Mouse (Mus musculus): ENCODE measurements around the gene Gm10775.

Gene Gm10775

DNA sequence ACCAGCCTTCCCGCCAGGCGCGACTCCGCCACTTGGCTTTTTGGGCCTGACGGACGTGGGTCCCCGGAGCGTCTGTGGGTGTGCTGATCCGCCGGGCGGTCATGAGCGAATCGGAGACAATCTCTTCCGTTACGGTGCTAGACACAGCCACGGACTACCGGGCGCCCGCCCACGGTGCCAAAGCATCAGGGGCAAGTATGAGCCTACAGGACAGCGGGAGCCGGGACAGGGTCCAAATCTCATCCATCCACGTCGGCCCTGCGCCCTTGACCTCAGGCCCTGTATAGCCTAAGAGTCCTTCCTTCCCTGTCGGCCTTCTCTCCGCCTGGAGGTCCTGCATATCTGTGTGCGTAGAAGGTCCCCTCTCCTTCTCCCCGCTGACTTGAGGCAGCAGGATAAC, at the start of gene Gm10775:
TSS of gene Gm10775 (plus strand) at position 301 of the 400 bp plus-strand sequence.
- ATAC-seq (ENCODE audit: low TSS enrichment): no peak

DNA sequence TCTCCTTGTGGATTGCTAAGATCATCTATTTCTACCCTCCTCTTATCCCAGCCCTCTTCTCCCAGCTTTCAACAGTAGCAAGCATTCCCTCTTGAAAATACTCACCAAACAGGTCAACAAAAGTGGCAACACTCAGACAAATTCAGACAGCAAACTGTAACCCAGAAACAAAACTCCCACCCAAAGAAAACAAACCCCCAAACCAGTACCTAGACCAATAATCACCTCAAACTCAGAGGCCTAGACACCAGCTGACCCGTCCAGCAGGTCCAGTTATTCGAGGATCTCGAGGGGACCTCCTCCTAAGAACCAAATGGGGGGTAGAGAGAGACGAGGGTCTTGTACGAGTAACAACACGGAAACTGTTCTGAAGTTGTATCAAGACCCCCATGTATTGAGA, 33.4 kb upstream of the Gm10775 start:
- no peak for ATAC-seq (ENCODE audit: low TSS enrichment)

DNA sequence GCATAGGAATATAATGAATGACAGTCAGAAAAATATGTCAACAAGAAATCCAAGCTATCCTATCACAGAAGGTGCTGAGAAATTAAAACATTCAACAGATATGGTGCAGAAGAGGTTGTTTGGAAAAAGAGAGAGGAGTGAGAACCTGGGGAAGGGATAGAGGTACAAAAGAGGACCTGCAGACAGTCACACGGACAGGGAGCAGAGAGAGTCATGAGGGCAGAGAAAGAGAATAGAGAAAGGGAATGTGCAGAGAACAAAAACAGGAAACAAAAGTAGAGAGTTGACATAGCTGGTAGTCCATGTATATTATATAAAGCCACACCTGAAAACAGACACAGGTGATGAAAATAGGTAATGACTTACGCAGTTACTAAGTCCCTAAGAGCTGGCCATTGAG, 32.7 kb upstream of the Gm10775 start:
- ATAC-seq (ENCODE audit: low TSS enrichment): no peak

DNA sequence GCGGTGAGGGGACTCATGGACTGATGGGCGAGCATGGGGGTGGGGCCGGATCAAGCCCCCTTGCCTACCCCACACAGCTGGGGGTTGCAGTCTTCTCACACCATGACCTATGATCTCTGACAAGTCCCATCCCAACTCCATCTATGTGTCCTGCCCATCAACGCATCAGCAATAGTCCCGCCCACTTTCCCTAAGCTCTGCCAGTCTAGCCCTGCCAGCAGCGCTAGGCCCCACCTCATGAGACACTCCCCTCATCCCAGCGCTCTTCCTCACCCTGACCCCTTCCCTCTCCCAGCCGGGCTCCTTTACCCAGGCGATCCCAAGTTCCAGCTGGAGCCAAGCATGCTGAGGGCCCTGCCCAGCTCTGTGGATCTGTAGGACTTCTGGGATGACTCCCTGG, 22.1 kb upstream of the Gm10775 start:
- no peak for ATAC-seq (ENCODE audit: low TSS enrichment)

DNA sequence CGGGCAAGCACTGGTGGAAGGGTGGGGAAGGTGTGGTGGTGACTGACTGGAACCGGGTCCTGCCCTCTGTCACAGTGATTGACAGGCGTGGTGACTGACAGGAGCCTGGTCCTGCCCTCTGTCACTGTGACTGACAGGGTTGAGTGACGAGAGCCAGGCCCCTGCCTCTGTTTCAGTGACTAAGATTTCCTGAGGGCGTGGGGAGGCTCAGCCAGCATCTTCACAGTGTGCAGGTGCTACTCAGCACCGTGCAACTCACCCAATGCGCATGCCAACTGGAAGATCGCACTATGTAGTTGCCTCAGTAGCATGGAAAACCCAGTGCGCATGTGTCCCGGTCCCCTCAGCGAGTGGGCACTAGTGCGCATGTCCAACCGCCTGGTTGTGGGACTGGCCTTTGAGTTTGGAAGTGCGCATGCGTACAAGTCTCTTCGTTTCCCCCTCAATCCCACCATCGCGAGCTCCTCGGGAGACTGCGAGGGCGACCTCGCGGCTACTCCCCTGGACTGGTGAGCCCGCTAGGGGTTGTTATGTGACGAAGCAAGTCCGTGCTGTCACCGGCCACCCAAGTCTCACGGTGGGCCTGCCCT, 18.7 kb upstream of the Gm10775 start:
- ATAC-seq (ENCODE audit: low TSS enrichment): peak; percentile 93

DNA sequence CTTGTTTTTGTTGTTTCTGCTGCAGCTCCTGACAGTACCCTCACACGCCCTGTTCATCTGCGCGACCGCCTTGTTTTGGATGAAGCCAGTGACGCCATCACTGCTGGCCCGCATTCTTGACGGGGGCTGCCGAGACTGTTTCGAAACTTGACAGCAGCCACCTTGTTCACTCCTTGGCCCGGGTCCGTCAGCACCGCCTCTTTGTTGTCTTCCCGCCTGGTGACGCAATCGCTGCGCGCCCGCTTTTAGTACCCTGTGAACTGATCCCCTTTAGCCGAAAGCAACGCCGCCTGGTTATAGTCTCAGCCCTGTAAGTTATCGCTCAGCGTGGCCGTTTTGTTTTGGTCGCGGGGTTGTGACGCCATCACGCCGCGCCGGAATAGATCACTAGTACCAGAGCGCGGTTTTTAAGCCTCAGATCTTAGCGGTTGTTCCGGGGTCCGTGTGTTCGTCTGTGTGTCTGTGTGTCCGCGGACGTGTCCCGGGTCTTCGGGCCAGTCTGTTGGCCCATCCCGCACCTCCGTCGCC, 18.2 kb upstream of the Gm10775 start:
- peak; percentile 85 for ATAC-seq (ENCODE audit: low TSS enrichment)

DNA sequence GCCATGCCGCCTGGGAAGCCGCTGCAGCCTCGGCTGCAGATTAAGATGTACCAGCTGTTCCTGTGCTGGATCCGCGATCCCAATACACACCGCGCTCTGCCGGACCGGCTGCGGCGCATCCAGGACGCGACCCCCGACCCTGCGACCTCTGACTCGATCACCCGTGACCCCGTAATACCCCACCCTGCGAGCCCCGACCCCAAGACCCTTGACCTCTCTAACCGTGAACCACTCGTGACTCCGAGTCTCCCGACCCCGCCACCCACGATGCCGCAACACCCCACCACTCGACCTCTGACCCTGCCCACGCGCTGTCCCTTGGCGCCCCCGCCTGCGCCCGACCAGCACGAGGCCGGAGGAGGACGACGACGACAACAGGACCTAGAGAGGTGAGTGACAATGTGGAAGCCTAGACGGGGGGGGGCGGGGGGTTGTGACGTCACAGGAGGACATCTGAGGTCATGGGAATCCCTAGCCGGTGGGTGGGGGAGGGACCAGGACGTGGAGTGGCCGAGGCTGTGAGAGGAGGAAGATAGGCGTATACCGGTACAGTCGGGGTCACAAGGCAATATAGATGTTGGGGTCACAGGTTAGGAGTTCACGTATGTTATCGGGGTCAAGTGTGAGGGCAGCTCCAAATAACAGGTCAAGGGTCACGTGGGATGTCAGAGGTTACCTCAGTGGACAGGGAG, 17.6 kb upstream of the Gm10775 start:
- ATAC-seq (ENCODE audit: low TSS enrichment): no peak

DNA sequence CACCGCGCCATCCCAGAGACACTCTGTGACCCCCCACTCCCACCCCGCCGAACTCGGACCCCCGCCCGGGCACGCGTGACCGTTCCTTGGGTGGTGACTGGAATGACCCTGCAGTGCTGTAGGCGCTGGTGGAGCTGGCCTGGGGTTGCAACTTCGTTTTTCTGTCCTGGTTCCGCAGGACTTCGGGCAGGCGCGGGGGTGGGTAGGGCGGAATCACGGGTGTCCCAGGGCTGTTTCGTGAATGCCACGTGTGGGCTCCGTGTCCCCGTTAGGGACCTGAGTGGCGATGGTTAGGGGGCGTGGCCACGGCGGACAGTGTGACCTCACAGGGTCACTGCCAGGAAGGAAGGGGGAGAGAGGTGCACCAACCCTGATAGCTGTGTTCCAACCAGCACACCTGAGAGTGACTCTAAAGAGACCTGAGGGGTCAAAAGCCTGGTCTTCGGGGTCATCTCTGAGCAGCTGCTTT, 17.0 kb upstream of the Gm10775 start:
- ATAC-seq (ENCODE audit: low TSS enrichment): no peak

DNA sequence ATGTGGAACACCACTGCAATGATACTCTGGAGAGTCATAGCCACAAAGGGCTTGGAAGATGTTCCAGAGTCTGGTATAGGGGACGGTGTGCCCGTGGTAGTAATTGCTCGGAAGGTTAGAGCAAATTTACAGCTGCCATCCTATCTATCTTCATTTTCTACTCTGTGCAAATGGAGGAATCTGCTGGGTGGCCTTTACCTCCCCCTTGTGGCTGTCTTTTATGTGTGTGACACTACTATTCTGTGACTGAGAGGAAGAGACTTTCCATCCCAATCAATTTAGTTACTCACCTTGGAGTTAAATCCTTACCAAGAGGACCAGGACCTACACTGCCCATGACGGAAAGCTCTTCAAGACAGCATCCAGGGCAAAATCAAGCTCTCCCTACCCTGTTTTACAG, 16.1 kb upstream of the Gm10775 start:
- no peak for ATAC-seq (ENCODE audit: low TSS enrichment)

DNA sequence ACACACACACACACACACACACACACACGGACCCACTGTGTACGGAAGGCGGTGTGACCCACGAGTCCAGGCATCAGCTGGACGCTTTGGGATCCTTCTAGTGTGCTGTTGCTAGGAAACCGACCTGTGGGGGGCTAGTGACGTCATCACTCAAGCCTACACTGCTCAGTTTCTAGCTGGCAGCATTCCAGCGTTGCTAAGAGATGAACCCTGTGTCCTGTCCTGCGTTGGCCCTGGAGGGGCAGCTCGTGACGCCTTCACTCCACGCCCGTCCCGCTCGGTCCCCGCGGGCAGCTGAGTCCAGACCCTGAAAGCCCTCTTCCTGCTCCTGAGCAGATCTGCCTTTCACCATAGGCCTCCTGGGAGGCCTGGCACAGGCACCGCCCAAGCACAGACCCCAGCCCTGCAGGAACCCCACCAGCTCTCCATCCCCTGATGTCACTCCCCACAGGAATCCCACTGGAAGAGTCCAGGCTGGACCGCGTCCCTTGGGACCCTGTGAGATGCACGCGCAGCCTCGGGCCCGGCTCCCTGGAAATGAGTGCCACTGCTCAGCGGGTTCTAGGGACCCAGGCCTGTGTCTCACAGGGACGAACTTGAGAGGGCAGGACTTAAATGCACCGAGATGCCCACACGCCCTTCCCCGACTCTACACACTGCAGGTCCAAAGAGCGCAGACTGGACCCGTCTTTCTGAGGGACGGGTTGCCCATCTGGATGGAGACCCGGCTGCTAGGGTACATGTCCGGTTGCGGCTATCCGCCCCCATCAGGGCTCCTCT, 974 bp upstream of the Gm10775 start:
- ATAC-seq (ENCODE audit: low TSS enrichment): peak; percentile 86

DNA sequence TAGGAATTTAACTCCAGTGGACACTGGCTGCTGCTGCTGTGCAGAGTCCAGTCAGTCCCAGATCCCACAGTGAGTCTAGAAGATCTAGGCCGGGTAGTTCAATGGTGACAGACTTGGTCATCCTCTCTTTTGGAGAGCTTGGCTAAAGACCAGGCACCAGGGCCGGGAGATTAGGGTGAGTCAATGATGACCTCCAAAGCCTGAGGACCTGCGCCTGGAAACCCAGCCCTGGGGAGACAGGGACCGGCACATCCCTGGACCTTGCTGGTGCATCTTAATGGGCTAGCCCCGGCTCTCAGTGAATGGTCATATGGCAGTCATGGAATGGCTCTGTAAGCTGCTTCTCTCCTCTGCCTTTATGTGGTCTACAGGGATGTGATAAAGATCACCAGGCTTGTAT, 2.7 kb downstream of the Gm10775 start:
- no peak for ATAC-seq (ENCODE audit: low TSS enrichment)

DNA sequence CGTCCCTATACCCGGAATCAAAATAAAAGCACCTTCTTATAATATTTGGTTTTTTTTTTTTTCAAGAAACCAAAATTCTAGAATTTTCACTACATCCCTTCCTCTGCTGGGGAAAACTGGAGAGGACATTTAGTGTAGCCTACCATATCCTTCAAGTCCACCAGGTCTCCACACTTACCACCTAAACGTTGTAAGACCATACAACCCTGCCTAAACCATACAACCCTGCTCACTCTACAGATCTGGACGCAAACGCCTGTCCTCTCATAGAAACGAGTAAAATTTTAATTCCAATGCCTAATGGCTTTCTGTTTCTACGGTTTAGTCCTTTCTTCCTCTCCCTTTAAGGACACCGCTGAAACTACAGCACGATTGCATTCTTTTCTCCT, 18.6 kb downstream of the Gm10775 start:
- peak; percentile 31 for ATAC-seq (ENCODE audit: low TSS enrichment)

DNA sequence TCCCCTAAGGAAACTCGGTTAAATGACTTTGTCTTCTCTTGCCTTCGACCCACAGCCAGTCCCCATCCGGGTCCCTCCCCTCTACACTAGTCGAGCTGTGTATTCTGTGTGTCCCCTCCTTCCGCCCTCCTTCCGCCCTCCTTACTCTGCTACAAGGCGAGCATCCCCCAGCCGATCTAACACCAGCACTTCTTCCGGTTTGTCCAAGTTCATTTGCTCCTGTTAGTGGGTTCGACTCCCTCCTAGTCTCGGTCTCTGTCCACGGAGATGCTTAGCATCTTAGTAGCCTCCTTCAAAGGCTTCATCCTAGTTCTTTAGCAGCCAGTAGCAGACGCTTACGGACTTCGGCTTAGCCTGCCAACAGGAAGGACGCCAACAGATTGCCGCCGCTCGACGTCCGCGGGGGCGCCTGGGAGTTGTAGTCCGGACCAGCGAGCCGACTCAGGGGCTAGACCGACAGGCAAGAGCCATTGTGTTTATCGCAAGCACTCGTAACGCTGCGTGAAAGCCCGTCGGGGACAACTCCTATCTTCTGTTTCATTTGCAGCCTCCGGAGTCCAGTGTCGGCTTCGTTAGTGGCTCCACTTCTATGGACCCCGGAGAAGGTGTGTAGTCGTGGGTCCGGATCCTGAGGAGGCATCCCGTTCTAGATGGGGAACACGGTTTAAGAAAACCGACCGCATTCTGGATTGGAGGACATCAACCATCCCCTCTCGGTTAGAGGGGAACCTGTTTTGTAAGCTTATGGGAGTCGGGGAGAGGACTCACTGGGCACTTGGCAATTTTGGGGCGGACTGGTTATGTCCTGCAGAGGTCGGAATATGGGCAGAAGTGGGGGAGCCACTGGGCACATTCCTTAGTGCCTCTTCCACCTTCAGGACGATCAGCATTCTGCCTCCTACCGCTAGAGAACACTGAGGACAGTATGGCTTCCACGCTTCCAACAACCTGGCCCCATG, 19.3 kb downstream of the Gm10775 start, which contains the start of gene Zfp369:
TSS of gene Zfp369 (plus strand) at position 432 of the 959 bp plus-strand sequence.
- ATAC-seq (ENCODE audit: low TSS enrichment): peak; percentile 99

DNA sequence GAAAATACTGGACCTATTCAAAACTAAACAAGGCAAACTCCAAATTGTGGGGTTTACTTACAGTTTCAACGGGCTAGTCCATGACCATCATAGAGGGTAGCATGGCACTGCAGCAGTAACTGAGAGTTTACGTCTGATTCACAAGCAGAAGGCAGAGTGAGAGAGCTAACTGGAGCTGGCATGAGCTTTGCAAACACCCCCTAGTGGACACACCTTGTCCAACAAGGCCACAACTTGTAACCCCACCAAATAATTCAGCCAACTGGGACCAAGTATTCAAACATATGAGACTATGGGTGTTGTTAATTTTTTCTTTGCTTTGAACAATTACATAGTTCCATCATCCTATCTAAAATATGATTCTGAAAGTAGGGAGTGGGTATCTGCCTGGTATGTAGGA, 27.4 kb downstream of the Gm10775 start:
- no peak for ATAC-seq (ENCODE audit: low TSS enrichment)

DNA sequence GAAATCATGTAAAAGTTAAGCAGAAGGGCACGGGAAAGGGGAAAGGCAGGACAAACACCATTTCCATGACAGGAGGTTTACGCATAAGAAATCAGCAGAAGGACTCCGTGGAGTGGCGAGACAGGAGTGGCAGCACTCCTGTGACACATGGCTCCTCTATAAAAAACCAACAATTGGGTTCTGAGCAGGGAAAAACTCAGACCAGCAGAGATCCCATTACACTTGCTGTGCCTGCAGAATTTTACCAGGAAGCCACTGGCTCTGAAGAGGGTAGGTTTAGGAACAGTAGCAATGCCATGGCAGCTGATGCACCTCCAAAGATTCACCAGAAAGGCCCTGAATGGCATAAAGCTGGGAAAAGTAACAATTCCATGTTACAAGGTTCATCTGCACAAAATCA, 37.0 kb downstream of the Gm10775 start:
- ATAC-seq (ENCODE audit: low TSS enrichment): no peak

Data from frontal cortex, adult (tissue).